Mouse (Mus musculus) spleen, postnatal 14 days (tissue): ENCODE measurements at regions not wholly inside any gene's neighbourhood (a gene's known extent, or its start where the extent isn't known, plus 50 kb on each side); places are given as distances from the start of the nearest gene placed in this dataset.
"Not testable (repeated sequence)": the region's sequence is repeated elsewhere in the genome, so short reads cannot be mapped to it uniquely, and the experiment has no call there.

Source experiments
- DNase-seq, 2 experiments: peaks; one replicate each; pipeline ENCODE4 v3.0.0; 2021 to 2022; ENCODE audit warnings: low spot score in 2 of 2

GRCm38 (mm10) chr15:96828681-96829080 lies 129.2 kb upstream of the Slc38a2 start:
- no peak for DNase-seq

- DNase-seq = no peak
These were observed 128.4 kb upstream of the Slc38a2 start for GRCm38 (mm10) chr15:96827931-96828330.

DNA sequence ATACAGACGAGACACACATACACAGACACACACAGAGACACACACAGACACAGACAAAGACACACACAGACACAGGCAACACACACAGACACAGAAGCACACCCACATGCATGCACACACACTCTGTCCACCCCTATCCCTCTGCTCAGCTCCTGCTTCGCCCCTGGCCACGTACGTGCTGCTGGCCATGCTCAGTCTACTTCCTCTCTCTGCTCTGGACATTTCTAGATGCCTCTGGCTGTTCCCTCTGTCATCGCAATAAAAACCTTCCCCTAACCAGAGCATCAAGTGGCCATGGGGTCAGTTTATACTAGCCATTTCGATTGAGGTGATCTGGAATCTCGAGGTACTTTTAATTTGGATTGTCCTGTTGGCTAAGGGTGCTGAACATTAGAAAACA lies 118.9 kb upstream of the Slc38a2 start:
- DNase-seq = no peak

GRCm38 (mm10) chr15:96817626-96818025 lies 118.1 kb upstream of the Slc38a2 start:
- no peak for DNase-seq

DNA sequence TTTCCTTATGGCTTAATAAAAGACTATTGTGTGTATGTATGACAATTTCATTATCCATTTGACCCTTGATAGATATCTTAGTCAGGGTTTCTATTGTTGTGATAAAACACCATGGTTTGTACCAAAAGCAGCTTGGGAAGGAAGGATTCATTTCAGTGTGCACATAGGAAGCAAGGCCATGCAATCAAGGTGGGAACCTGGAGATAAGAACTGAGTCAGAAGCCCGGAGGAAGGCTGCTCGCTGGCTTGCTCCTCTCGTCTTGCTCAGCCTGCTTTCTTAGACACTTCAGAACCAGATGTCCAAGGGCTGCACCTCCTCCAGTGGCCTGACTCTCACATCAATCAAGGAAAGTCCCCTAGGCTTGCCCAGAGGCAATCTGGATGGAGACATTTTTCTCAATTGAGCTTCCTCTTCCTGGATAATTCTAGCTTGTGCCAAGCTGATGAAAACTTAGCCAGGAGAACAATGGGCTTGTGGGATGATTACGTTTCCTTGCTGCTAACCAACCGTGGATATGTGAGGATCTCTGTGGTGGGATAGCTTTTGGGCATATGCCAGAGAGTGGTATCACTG lies 117.6 kb upstream of the Slc38a2 start:
- no peak for DNase-seq

- DNase-seq = no peak
These were observed 113.9 kb upstream of the Slc38a2 start for GRCm38 (mm10) chr15:96813472-96813871.

DNA sequence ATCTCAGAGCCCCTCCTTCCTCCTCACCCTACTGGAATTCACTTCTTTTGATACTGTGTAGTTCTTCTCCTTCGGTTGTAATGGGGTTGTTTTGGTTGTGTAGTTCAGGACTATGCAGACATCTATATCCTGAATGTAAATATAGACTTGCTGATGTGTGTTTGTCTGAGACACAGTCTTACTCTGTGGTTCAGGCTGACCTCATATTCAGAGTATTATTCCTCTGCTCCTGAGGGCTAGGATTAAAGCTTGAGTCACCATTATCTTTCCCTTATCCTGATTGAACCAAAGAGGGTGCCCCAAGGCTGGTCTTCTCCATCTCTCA lies 103.2 kb upstream of the Slc38a2 start:
- no peak for DNase-seq

- DNase-seq = no peak
These were observed 102.7 kb upstream of the Slc38a2 start for GRCm38 (mm10) chr15:96802034-96802728.

GRCm38 (mm10) chr15:96799228-96799627 lies 99.7 kb upstream of the Slc38a2 start:
- no peak for DNase-seq

GRCm38 (mm10) chr15:96797615-96798270 lies 98.2 kb upstream of the Slc38a2 start:
- DNase-seq = no peak

- DNase-seq = no peak
These were observed 94.7 kb upstream of the Slc38a2 start for GRCm38 (mm10) chr15:96794177-96794719.

- DNase-seq = no peak
These were observed 93.7 kb upstream of the Slc38a2 start for GRCm38 (mm10) chr15:96793251-96793650.

- no peak for DNase-seq
These were observed 91.8 kb upstream of the Slc38a2 start for GRCm38 (mm10) chr15:96791306-96791705.

DNA sequence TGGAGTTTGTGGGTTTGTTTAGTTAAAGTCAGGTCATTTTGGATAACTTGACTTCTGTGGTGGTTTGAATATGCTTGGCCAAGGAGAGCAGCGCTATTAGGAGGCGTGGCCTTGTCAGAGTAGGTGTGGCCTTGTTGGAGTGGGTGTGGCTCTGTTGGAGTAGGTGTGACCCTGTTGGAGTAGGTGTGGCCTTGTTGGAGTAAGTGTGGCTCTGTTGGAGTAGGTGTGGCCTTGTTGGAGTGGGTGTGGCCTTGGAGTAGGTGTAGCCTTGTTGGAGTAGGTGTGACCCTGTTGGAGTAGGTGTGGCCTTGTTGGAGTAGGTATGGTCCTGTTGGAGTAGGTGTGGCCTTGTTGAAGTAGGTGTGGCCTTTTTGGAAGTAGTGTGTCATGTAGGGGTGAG lies 88.4 kb upstream of the Slc38a2 start:
- not testable (repeated sequence) for DNase-seq

DNA sequence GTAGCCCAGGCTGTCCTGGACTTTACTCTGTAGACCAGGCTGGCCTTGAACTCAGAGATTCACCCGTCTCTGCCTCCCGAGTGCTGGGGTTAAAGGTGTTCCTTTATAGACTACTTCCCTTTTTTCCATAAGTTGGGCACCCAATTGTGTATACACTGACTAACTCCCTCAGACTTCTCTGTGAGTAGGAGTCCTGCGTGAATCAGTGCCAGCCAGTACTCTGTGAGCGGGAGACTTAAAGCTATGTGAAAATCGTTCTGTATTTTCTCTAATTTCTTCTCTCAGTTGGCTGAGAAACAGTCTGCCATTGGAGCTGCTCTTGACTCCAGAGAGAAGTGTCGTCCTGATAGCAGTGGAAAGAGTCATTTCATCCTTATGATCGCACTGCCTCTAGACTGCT lies 85.0 kb upstream of the Slc38a2 start:
- DNase-seq = no peak

- DNase-seq = no peak
These were observed 82.0 kb upstream of the Slc38a2 start for GRCm38 (mm10) chr15:96781560-96781959.

GRCm38 (mm10) chr15:96780606-96781005 lies 81.1 kb upstream of the Slc38a2 start:
- DNase-seq = no peak

DNA sequence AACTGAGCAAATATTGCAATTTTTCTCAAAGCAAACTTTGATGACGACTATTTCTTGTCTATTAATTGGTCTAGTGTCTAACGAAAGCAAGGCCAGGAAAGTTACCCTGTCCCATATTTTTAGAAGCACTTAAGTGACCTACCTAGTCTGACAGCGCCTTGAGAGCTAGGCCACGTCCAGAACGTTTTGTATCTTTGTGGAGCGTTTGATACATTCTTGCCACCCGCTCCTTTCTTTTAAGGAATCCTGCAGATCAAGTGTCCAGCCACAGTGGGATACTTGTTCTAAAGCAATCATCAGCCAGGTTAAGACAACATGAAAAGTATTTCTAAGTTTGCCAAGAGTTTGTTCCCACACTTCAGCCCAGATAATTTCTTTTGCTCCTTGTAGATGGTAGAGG lies 79.8 kb upstream of the Slc38a2 start:
- no peak for DNase-seq

DNA sequence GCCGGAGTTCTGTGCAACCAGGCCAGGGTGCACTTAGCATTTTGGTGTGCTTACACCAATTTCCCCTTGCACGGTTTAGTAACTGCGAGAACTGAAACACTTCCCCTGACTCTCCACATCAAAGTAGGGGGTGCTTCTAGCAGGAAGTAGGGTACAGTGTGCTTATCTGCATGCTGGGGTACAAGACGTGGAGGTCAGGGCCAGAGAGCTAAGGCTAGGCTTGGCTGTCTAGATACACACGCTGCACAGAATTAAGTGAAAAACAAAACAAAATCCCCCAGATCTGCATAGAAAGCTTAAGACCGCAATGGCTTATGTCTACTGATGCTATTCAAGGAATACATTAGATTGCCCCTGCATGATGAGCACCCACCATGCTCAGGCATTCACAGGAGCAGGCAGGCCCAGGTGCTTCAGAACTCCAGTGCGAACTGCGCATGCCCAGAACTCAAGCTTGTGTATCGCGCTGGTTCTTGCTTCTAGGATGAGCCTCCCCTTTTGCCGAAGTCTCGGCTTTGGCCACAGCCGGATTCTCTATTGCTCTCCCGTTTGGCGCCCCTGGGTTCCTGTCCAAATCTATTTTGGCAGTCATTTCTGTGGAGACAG lies 78.9 kb upstream of the Slc38a2 start:
- peak in 1 of 2 experiments; percentile 10 for DNase-seq

DNA sequence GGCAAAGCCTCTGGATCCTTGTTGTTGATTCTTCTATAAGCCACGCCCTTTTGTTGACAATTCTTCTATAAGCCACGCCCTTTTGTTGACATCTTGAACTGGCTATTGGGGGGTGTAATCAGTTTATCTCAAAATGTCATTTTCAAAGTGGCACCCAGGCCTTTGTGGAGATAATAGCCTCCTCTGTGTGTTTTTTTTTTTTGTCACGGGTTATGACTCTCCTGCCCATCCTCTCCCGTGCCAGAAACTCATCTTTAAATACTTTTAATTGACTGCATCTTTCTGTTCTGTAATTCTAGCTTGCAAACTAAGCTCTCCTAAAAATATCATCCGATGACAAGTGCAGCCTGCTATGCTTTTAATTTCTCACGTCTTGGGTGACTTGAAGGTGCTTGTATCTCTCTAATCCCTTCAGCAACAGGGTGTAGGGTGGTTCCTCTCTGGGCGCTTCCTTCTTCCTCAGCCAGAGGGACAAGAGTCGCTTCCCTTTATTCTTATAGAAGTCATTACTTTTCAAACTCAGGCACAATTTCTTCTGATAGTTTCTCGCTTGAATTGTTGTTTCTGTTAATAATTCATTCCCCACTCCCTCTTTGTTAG lies 77.0 kb upstream of the Slc38a2 start:
- no peak for DNase-seq

DNA sequence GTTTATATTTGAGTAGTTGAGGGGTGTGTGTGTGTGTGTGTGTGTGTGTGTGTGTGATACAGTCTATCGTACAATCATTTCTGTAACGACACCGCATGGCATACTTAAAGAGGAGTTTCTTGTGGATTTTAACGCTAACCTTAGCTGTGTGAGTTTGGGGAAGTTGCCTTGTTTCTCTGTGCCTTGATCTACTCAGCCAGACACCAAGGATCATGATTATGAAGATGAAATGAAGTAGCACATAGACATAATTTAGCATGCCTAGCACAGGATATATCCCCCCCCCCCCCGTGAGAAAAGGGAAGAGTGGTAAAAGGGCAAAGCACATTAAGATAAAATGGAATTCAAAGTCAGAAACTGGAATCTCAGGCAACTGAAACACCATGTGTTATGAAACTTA lies 75.6 kb upstream of the Slc38a2 start:
- no peak for DNase-seq

GRCm38 (mm10) chr15:96774664-96775063 lies 75.1 kb upstream of the Slc38a2 start:
- DNase-seq = no peak
